Mouse (Mus musculus) megakaryocyte, embryonic 14.5 days (primary cell): ENCODE measurements around the gene Hoxa13. TPM values are rescaled to one million over a fixed set of nuclear protein-coding genes. Genes with fewer than 3 reads are reported as not detected.

Source experiments
- H3K27me3 ChIP-seq: replicated peaks from 2 replicates; pipeline ENCODE3; 2012; ENCODE audit warnings: inconsistent platforms
- H3K36me3 ChIP-seq: replicated peaks from 2 replicates; pipeline ENCODE3; 2012; ENCODE audit warnings: low read length, inconsistent platforms, mixed read lengths
- H3K4me1 ChIP-seq: 2 replicates; pipeline ENCODE4 v1.6.1; 2012; ENCODE audit warnings: inconsistent platforms
- H3K4me3 ChIP-seq: replicated peaks from 2 replicates; pipeline ENCODE3; 2012; ENCODE audit warnings: moderate library complexity, mild to moderate bottlenecking, inconsistent platforms
- H3K9me3 ChIP-seq: 2 replicates; pipeline ENCODE4 v1.6.1; 2012; ENCODE audit warnings: inconsistent platforms
- FLI1 ChIP-seq: IDR thresholded peaks from 2 replicates; pipeline ENCODE4 v1.6.1; 2012; ENCODE audit warnings: low read length, inconsistent platforms, mixed read lengths
- GATA1 ChIP-seq: IDR thresholded peaks from 3 replicates; pipeline ENCODE4 v1.6.1; 2012; ENCODE audit warnings: mixed read lengths, low read length, inconsistent platforms, borderline replicate concordance
- polyA plus RNA-seq: library from polyadenylated mRNA; stranded (reverse); fragments of >175 nt; gene quantifications from 2 replicates; pipeline ENCODE4 v1.2.3, GENCODE M21; 2012; ENCODE audit warnings: low replicate concordance; ENCODE audit not compliant: insufficient read depth

Hoxa13 gene
- polyA plus RNA-seq, 1 experiment: not detected

DNA sequence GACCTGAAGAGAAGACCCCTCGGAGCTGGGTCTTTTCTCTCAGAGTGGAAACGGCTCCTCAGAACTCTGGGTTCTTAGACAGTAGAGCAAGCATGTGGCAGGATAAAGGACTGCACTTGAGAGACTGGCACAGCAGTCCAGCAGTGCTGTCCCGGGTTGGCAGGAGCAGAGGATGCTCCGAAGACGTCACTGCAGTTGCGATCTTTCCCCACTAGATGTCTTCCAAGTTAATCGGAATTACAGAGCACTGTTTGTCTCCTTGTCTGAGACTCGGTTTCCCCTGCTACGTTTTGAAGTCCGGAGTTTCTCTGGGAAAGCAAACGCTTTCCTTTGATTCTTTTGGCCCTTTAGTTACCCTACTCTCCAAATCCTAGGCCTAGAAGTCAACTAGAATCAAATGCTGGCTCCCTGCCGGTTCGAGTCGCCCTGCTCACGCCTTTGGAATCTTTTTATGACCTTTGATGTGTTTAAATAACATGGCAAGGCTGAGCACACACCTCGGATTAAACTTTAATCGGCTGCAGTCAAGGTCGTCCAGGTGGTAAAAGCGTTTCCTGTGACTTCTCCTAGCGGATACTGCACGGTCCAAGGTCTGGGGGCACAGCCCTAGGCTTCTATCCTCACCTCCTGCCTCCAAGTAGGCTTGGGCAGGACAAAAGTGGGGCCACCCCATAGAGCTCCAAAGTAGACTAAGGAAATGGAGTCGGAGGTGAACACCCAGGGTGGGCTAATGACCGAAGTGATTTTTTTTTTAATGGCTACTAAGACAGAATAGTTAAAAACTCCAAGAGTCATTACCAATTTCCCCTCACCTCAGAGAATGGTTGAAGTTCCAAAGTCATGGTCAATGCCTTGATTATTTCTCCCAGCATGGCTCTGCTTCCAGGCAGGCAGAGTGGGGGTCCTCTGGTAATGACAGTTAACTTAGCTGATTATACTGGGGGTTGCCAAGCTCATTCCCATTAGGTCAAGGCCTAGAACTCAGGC lies 10.1 kb upstream of the Hoxa13 start:
- Histone ChIP-seq H3K4me1 (peaks cover 21% of the 10 kb centered on the region), H3K4me3 (no peak overlapping the region), H3K36me3 (no peaks in the 10 kb centered on the region), H3K27me3 (peaks cover 98% of the 10 kb centered on the region), H3K9me3 (no peaks in the 10 kb centered on the region)
- TF ChIP-seq FLI1 (no peak), GATA1 (no peak)

GRCm38 (mm10) chr6:52268756-52269155 lies 8.1 kb upstream of the Hoxa13 start:
- Histone ChIP-seq H3K4me3 (no peak overlapping the region), H3K27me3 (peaks cover 98% of the 10 kb centered on the region), H3K36me3 (no peaks in the 10 kb centered on the region), H3K9me3 (peaks cover 7% of the 10 kb centered on the region; the same call in 1 of the 2 replicates), H3K4me1 (peaks cover 21% of the 10 kb centered on the region)
- TF ChIP-seq GATA1 (no peak), FLI1 (no peak)

DNA sequence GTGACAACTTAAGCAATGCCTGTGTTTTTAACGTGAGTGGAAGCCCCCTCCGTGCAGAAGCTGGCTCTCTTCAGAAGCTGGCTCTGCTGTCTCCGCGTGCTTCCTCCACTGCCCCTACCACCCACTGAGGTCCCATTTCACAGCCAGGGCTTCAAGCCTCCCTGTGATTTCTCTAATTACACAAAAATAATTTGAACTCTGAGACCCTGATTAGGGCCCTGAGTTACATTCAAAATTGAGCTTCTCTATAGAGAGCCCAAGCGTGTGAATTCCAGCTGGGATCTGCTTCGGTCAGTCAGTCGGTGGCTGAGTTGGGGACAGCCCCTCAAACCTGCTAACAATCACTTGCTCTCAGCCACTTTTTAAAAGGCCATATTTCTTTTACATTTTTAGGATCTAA lies 7.7 kb upstream of the Hoxa13 start:
- peaks cover 98% of the 10 kb centered on the region for H3K27me3 ChIP-seq
- no peak overlapping the region for H3K4me3 ChIP-seq
- TF ChIP-seq FLI1 (no peak), GATA1 (no peak)
- H3K36me3 ChIP-seq: no peaks in the 10 kb centered on the region
- peaks cover 17% of the 10 kb centered on the region for H3K4me1 ChIP-seq
- H3K9me3 ChIP-seq: peaks cover 7% of the 10 kb centered on the region; the same call in 1 of the 2 replicates

DNA sequence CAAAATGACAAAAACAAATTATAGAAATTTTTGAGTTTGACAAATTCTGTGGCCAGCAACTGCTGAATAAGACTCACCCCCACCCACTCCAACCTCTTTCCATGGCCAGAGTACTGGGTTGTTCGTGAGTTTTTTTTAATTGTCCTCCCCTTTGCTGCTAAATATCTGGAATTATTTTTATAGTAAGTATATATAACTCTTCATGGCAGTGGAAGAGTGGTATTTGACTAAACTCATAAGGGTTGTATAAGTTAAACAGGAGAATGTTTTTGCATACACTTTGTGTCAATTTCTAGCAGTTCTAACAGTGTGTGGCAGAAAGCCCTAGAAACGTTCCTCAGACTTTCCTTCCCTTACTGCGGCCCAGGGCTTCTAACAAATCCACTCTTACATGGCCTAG lies 7.0 kb upstream of the Hoxa13 start:
- H3K9me3 ChIP-seq: peaks cover 7% of the 10 kb centered on the region; the same call in 1 of the 2 replicates
- H3K36me3 ChIP-seq: no peaks in the 10 kb centered on the region
- H3K4me3 ChIP-seq: no peak overlapping the region
- peaks cover 98% of the 10 kb centered on the region for H3K27me3 ChIP-seq
- H3K4me1 ChIP-seq: peaks cover 22% of the 10 kb centered on the region
- TF ChIP-seq FLI1: no peak
- no peak for TF ChIP-seq GATA1

GRCm38 (mm10) chr6:52267221-52267620 lies 6.5 kb upstream of the Hoxa13 start:
- H3K4me3 ChIP-seq: no peak overlapping the region
- TF ChIP-seq GATA1: no peak
- no peak for TF ChIP-seq FLI1
- peaks cover 7% of the 10 kb centered on the region; the same call in 1 of the 2 replicates for H3K9me3 ChIP-seq
- peaks cover 98% of the 10 kb centered on the region for H3K27me3 ChIP-seq
- peaks cover 26% of the 10 kb centered on the region for H3K4me1 ChIP-seq
- no peaks in the 10 kb centered on the region for H3K36me3 ChIP-seq

GRCm38 (mm10) chr6:52266666-52266985 lies 5.9 kb upstream of the Hoxa13 start:
- Histone ChIP-seq H3K4me3 (no peak overlapping the region), H3K27me3 (peaks cover 99% of the 10 kb centered on the region), H3K9me3 (peaks cover 7% of the 10 kb centered on the region; the same call in 1 of the 2 replicates), H3K4me1 (peaks cover 32% of the 10 kb centered on the region), H3K36me3 (no peaks in the 10 kb centered on the region)
- TF ChIP-seq FLI1 (no peak), GATA1 (no peak)

DNA sequence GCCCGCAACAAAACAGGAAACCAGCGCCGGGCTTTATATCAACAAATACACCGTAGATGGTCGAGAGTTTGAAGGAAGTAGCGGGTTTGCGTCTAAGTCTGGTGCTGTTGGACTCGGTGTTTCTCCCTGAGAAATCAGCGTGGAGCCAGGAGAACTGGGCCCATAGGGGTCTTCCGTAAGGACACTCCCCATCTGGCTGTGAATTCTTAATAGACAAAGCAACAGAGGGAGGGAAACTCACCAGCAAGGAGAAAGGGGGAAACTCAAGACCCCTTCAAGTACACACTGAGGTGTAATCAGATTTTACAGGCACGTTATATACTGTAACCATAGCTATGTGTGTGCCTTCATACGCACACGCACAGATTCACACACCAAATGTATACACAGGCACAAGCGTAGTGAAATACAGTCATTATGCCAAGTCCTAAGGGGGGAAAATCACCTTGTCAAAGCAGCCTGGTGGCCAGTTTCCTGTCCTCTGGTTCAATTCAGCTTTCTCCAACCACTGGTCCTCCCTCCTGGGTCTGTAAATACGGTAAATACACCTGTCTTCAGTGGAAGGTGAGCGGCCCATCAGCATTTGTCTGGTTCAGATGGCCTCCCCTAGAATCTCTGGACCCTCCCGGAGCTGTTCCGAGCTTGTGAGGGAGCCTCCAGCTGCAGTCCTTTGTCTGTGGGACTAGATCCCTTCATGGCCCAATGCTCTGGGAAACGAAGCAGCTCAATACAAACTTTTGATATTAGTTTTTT lies 5.4 kb upstream of the Hoxa13 start:
- Histone ChIP-seq H3K9me3 (peaks cover 7% of the 10 kb centered on the region; the same call in 1 of the 2 replicates), H3K4me1 (peaks cover 37% of the 10 kb centered on the region), H3K4me3 (no peak overlapping the region), H3K36me3 (no peaks in the 10 kb centered on the region), H3K27me3 (peaks cover 99% of the 10 kb centered on the region)
- no peak for TF ChIP-seq FLI1
- no peak for TF ChIP-seq GATA1

DNA sequence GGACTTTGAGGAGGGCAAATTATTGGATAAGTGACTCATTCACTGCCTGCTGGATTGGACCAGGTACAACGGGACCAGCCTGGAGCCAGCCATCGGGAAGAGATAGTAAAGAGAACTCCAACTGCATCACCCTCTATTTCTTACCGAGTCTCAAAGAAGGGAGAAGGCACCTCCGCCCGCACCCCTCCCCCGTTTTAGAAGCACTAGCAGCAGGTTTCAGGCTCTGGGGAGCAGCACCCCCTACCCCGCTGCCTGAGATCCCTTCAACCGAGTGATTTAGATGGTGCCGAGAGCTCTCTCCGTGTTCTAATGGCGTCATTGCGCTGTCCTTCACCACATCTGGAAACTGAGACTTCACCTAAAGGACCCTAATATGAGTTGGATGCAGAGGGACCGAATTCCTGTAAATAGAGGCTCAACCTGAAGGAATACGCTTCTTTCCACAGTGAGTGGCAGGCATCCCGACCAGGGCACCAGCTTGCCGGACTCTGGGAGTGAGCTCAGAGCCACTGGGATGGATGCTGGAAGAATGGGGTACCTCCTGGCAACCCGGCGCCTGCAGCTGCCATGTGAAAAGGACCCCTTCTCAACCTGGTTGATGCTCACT lies 4.7 kb upstream of the Hoxa13 start:
- TF ChIP-seq GATA1 (no peak), FLI1 (no peak)
- Histone ChIP-seq H3K4me3 (no peak overlapping the region), H3K4me1 (peaks cover 37% of the 10 kb centered on the region), H3K9me3 (peaks cover 7% of the 10 kb centered on the region; the same call in 1 of the 2 replicates), H3K36me3 (no peaks in the 10 kb centered on the region), H3K27me3 (peaks cover 99% of the 10 kb centered on the region)

DNA sequence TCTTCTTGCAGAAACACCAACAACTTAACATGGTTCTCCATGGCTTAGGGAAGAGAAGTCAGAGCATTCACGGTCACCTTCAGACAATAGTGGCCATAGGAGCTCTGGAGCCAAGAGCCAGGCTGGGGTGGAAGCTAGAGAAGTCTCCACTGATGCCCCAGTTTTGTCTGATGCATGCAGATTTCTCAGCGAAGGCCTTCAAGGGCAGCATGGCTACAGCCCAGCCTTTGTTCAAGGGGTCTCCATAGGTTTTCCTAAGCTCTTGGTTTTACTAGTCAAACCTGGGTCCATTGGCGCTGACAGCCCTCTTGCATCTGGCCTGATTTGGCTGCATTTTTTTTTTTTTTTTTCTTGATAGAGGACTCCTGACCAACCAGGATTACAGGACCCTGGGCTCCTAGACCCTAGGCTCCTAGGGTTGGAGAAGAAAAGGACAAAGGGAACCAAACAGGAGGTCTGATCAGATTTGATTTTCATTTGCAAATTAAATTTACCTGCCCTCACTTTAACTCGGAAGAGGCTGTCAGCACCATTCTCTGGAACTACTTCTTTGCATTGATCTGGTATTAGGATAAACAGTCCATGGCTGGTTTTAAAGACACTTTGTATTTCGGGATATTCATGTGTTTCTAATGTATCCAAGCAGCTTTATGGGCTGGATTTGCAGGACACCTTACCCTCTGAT lies 3.6 kb upstream of the Hoxa13 start:
- no peak overlapping the region for H3K4me3 ChIP-seq
- H3K36me3 ChIP-seq: no peaks in the 10 kb centered on the region
- H3K27me3 ChIP-seq: peaks cover 98% of the 10 kb centered on the region
- H3K9me3 ChIP-seq: peaks cover 7% of the 10 kb centered on the region; the same call in 1 of the 2 replicates
- TF ChIP-seq FLI1 (no peak), GATA1 (no peak)
- H3K4me1 ChIP-seq: peaks cover 45% of the 10 kb centered on the region
